Mouse (Mus musculus): Measurements from ENCODE around the gene Iqgap3. TPM values are rescaled to one million over a fixed set of nuclear protein-coding genes. Genes with fewer than 3 reads are reported as not detected.
A peak's percentile ranks its signal among the peaks of the same experiment; 100 is the strongest.

The Iqgap3 gene
- total RNA-seq, 2 experiments from 2014 or later, result 0.15 to 0.20 TPM

DNA sequence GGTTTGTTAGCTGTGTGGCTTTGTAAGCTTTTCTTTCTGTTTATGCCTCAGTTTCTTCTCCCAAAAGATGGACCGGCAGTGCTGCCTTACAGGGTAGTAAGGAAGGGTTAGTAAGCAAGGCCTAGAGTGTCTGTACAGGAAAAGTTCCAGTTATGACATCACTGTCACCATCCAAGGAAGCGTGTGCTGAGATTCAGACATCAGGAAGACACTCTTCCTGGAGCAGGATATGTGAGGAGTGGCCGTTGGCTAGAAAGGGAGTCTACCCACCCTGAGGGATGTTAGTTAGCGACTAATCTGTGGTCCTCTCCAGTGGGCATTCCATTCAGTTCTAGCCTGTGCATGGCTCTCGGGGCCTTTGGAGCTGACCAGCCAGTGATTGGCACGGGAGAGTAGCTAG, 20.4 kb downstream of the Iqgap3 start:
- Histone ChIP-seq H3K4me3 (no peak overlapping the region), H3K27ac (no peak overlapping the region)
- intact Hi-C loops (cut with DNase I), result no loop called here
- TF ChIP-seq CTCF (IDR thresholded peaks at IDR 0.05), result no peak
- no peak for DNase-seq

DNA sequence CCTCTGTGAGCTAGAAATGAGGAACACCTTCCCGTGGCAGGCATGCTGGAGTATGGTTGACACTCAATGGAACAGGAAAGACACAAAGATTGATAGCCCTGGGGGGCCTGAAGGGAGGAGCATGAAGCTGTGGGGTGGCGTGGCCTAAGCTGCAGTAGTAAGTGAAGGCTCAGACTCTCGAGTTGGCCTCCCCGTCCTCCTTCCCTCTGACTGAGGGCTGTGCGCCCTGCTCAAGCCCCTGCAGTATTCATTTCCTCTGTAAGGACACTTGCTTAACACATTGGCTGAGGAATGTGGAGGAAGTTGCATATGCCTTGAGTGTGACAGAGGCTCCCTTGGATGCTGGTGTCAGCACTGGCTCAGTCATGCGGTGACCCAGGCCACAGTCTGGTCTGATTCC, 20.8 kb downstream of the Iqgap3 start:
- no peak for TF ChIP-seq CTCF (IDR thresholded peaks at IDR 0.05)
- H3K27ac ChIP-seq, result no peak overlapping the region
- intact Hi-C loops (cut with DNase I), result no loop called here
- DNase-seq, result no peak
- H3K4me3 ChIP-seq, result no peak overlapping the region

DNA sequence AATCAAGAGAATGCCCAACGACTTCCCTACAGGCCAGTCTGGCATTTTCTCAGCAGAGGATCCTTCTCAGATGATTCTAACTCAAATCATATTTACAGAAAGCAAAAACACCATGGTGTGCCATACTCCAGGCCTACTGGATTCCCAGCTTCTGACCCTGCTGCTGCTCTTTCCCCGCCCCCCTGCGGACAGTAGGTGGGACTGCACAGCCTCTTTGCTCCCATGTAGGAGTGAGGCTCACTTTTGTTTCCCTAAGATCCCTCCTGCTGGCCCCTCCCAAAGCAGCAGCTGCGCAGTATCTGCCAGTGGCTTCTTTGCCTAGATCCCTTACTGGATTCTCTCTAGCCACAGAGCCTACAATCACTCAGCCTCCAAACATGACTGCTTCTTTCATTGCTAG, 24.4 kb downstream of the Iqgap3 start:
- H3K4me3 ChIP-seq, result no peak overlapping the region
- no peak for DNase-seq
- TF ChIP-seq CTCF (IDR thresholded peaks at IDR 0.05), result no peak
- H3K27ac ChIP-seq, result no peak overlapping the region
- intact Hi-C loops (cut with DNase I), result no loop called here

DNA sequence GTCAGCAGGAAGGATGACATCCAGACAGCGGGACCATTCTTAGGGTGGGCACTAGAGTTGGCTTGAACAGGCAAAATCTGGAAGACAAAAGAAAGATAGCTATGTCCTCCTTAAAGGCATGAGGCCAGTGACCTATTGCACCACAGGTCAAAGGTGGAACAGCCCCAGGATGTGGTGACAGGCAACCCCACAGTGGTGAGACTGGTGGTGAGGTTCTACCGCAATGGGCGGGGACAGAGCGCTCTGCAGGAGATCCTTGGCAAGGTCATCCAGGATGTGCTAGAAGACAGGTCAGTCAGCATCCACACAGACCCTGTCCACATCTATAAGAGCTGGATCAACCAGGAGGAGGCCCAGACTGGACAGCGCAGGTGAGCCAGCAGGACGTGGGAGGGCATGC, 27.4 kb downstream of the Iqgap3 start:
- intact Hi-C loops (cut with DNase I), result no loop called here
- no peak for DNase-seq
- Histone ChIP-seq H3K4me3 (no peak overlapping the region), H3K27ac (no peak overlapping the region)
- no peak for TF ChIP-seq CTCF (IDR thresholded peaks at IDR 0.05)

DNA sequence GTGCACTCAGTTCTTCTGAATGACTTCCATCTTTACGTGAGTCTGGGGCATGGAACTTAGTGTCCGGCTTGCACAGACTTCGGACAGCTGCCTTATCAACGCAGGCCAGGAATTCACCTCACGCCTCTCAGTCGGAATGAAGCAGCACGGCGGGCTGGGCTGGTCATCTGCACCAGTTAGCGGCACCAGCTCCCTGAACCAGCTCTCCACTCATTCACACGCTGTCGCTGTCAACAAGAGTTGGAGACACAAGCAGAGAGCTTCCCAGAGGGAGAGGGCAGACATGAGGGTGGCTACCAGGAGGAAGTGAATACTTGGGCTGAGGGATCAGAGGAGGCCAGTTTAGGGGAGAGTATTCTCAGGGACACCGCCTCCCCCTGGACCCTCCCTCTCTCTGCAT, 32.6 kb downstream of the Iqgap3 start:
- no peak for DNase-seq
- H3K27ac ChIP-seq, result no peak overlapping the region
- no peak for TF ChIP-seq CTCF (IDR thresholded peaks at IDR 0.05)
- intact Hi-C loops (cut with DNase I), result no loop called here
- H3K4me3 ChIP-seq, result no peak overlapping the region

DNA sequence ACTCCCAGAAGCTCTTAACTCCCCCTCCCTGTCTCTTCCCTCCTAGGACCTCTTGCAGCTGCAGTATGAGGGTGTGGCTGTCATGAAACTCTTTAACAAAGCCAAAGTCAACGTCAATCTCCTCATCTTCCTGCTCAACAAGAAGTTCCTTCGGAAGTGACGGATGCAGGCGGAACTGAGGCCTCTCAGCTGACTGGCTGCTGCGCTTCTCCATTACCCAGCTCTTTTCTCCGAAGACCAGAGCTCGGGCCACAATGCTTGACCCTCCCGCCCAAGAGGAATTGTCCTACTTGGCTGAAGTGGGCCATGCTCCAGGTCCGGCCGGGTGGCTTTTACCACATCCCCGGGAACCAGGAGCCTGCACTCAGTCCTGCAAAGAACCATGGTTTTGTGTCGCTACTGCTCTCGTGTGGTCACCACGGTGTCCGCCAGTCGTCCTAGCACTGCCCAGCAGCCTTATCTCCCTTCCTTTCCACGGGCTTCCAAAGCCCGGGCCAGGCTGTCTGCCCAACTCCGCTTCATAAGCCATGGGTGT, 38.4 kb downstream of the Iqgap3 start:
- DNase-seq, result peak; percentile 64
- TF ChIP-seq CTCF (IDR thresholded peaks at IDR 0.05), result no peak
- intact Hi-C loops (cut with DNase I), result no loop called here
- peak overlapping the region; percentile 43 for H3K4me3 ChIP-seq
- peak overlapping the region; percentile 84 for H3K27ac ChIP-seq

DNA sequence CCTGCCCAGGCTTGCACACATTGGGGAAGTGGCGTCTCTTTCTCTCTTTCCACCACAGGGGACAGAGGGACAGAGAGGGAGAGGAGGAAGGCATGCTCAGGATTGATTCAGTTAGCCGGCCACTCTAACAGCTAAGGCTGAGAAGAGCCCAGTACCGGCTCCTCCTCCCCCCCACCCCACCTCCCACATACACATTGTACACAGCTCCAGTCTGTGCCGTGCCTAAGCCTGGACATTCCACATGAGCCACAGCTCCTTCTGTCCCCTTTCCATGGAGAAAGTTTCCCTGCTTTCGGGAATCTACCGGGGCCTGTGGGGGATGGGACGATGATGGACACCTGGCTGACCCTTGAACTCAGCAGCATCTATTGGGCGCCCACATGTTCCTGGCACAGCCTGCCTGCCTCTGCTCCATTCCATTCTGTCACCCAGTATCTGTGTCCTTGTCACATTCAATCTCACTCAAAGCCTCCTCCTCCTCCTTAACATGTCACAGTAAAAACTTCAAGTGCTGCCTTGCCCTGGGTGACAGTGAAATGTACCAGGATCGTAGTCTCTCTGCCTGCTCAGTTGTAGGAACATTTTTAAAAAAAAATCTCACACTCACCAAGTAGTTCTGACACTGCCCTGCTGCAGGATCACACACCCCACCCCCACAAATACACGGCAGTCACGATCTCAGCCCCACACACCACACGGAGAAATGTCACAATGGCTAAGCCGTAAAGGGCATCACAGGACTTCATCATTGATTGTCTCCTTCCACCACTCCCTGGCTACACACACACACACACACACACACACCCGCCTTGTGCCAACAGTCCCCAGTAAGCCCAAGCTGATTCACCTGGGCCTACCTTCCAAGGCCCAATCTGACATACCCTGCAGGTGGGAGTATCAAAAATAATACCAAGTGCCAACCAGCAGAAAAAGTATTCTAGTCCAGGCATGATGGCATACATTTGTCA, 39.7 kb downstream of the Iqgap3 start:
- no peak for TF ChIP-seq CTCF (IDR thresholded peaks at IDR 0.05)
- DNase-seq, result no peak
- intact Hi-C loops (cut with DNase I), result no loop called here
- H3K4me3 ChIP-seq, result no peak overlapping the region
- no peak overlapping the region for H3K27ac ChIP-seq

DNA sequence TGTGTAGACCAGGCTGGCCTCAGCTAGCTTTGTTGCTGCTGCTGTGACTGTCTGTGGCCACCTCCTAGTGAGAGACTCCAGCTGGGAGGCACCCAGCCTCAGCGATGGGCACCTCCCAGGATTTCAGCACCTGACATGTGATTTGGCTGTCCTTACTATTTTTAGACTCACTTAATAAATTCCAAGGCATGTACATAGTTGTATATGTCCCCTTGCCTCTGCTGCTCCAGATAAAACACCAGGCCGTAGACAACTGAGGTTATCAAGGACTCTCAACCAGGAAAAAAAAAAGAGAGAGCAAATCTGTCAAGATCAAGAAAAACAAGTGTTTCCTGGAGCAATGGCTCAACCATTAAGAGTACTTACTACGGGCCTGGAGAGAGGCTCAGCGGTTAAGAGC, 43.4 kb downstream of the Iqgap3 start:
- peak; percentile 35 for DNase-seq
- H3K4me3 ChIP-seq, result no peak overlapping the region
- intact Hi-C loops (cut with DNase I), result no loop called here
- H3K27ac ChIP-seq, result no peak overlapping the region
- TF ChIP-seq CTCF (IDR thresholded peaks at IDR 0.05), result no peak

DNA sequence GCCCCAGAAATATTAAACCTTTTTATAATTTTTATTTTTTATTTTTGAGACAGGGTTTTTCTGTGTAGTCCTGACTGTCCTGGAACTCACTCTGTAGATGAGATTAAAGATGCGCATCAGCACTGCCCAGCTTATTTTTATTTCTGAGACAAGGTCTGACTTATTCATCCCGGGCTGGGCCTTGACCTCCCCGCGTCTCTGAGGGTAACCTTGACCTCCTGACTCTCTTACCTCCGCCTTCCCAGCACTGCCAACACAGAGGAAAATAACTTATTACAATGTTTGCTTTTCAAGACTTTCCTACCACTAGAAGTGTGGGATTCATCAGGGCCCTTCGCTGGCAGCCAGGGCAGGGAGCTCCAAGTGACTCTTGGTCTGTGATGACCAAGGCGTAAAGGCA, 44.4 kb downstream of the Iqgap3 start:
- DNase-seq, result no peak
- no peak for TF ChIP-seq CTCF (IDR thresholded peaks at IDR 0.05)
- Histone ChIP-seq H3K27ac (no peak overlapping the region), H3K4me3 (no peak overlapping the region)
- intact Hi-C loops (cut with DNase I), result no loop called here

DNA sequence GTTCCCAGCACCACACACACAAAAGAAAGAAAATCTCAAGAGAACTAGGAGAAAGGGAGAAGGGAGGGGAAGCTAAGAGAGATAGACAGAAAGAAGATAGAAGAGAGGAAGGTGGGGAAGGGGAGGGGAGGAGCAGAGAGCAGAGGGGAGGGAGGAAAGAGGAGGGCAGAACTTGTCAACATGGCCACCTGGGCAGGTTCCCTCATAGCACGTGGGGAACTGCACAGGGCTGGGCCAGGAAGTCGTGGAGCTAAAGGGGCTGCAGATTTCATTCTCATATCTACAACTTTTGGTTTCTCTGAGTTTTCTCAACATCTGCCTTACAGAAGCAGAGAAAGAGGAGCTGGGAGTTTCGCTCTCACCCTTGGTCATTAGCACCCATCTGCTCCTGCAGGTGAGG, 45.9 kb downstream of the Iqgap3 start:
- no peak for TF ChIP-seq CTCF (IDR thresholded peaks at IDR 0.05)
- no peak for DNase-seq
- intact Hi-C loops (cut with DNase I), result no loop called here
- no peak overlapping the region for H3K27ac ChIP-seq
- H3K4me3 ChIP-seq, result no peak overlapping the region

DNA sequence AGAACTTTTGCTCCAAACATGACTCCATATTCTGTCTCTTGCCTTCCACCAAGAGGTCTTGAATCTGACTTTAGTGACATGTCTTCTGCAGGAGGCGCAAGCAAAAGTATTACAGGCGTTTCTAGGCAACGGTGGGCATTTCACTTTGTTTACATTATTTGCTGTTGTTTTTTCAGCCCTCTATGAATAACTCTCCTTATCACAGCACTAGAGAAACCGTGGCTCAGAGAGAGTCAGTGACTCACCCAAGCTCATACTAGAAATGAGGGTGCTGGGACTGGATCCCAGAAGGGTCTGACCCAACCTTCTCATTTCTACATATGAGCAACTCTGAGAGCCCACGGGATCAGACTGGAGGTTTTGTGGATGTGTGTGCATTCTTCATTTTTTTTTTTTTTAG, 46.3 kb downstream of the Iqgap3 start:
- Histone ChIP-seq H3K27ac (no peak overlapping the region), H3K4me3 (no peak overlapping the region)
- intact Hi-C loops (cut with DNase I), result no loop called here
- no peak for DNase-seq
- TF ChIP-seq CTCF (IDR thresholded peaks at IDR 0.05), result no peak

DNA sequence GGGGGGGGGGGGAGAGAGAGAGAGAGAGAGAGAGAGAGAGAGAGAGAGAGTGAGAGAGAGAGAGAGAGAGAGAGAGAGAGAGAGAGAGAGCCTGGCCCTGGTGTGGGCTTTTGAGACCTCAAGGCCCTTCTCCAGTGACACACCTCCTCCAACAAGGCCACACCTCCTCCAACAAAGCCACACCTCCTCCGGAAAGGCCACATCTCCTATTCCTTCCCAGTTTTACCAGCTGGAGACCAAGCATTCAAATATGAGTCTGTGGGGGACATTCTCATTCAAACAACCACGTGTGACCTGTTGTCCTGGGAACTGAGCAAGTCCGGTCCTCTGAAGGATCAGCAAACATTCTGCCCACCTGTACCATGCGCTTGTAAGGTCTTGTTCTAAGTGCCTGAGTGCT, 47.2 kb downstream of the Iqgap3 start:
- DNase-seq, result no peak
- TF ChIP-seq CTCF (IDR thresholded peaks at IDR 0.05), result no peak
- intact Hi-C loops (cut with DNase I), result no loop called here
- no peak overlapping the region for H3K27ac ChIP-seq
- no peak overlapping the region for H3K4me3 ChIP-seq

DNA sequence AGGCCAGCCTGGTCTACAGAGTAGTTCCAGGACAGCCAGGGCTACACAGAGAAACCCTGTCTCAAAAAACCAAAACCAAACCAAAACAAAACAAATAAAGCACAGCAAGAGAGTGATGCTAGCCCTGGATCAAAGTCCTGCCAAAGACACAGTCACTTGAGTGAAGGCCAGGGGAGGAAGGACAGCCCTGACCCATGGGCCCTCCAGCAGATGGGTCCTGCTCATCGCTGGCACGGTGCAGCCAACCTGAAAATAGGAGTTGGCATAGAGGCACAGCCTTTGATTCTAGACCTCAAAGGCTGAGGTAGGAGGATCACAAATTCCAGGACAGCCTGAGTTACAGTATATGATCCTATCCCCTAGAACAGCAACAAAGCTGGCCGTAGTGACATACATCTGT, 49.3 kb downstream of the Iqgap3 start:
- intact Hi-C loops (cut with DNase I), result no loop called here
- H3K27ac ChIP-seq, result peak overlapping the region; percentile 20; the same call in 1 of the 2 replicates

More for the DNA sequence above, 49.3 kb downstream of the Iqgap3 start:
- peak; percentile 52 for DNase-seq
- no peak for TF ChIP-seq CTCF (IDR thresholded peaks at IDR 0.05)
- no peak overlapping the region for H3K4me3 ChIP-seq

Measured in gastrocnemius, adult 2 months (tissue).